ENCODE assay signal across 10 mouse cellular contexts in genomic region chr1:132469519-132469918, GRCm38 (mm10). TPM values are rescaled to one million over a fixed set of nuclear protein-coding genes. Genes with fewer than 3 reads are reported as not detected.
A peak's percentile ranks its signal among the peaks of the same experiment; 100 is the strongest.
DNase-seq lines count a peak whose midpoint lies in the region; ATAC-seq and TF ChIP-seq lines count a peak whose summit lies in the region.
"Had no signal": no experiment of that assay in that cellular context is flagged by ENCODE, and none has a peak within 500 bp of the region (broad histone marks: within the 10 kb centered on the region; RNA-seq: fewer than 3 reads in every experiment).

No protein-coding gene starts in this region.

- H3K27ac ChIP-seq in heart, adult 2 months, result no peak overlapping the region
- no peak overlapping the region for H3K27ac ChIP-seq in layer of hippocampus, adult 2 months
- H3K27ac ChIP-seq in ES-Bruce4 (ENCODE audit: insufficient read depth, low read length), result peak overlapping the region; percentile 14
- H3K27ac ChIP-seq: hindbrain, embryonic 10.5 days; midbrain, embryonic 13.5 days had no signal

- TF ChIP-seq EP300 in heart, adult 2 months (IDR thresholded peaks at IDR 0.05; ENCODE audit: insufficient read depth, low read depth, low read length), result no peak
- no peak for TF ChIP-seq EP300 in ES-Bruce4 (IDR thresholded peaks at IDR 0.05; ENCODE audit: insufficient read depth, low read depth, low read length)

- DNase-seq in heart, adult 2 months, result no peak
- DNase-seq in heart, adult 11 months, result no peak
- DNase-seq in layer of hippocampus, adult 2 months (ENCODE audit: low spot score in 2 of 2), result no peak
- DNase-seq in layer of hippocampus, adult 9-10 months (ENCODE audit: low spot score), result no peak
- DNase-seq in adrenal gland, postnatal 25 days, result no peak
- no peak for DNase-seq in Muller cell, postnatal 12 days (ENCODE audit: inconsistent ontology term)

- H3K79me2 ChIP-seq in heart, adult 2 months (replicated peaks; ENCODE audit: control insufficient read depth, insufficient read depth, low read length), result no peaks in the 10 kb centered on the region

- no peak for TF ChIP-seq POLR2A in heart, adult 2 months (IDR thresholded peaks at IDR 0.05; ENCODE audit: insufficient read depth, low read depth, low read length)
- no peak for TF ChIP-seq POLR2A in ES-Bruce4 (IDR thresholded peaks at IDR 0.05; ENCODE audit: insufficient read depth, low read length)

- no peak overlapping the region for H3K4me3 ChIP-seq in heart, adult 2 months
- H3K4me3 ChIP-seq in layer of hippocampus, adult 2 months, result no peak overlapping the region
- H3K4me3 ChIP-seq in ES-Bruce4 (ENCODE audit: low read depth, low read length), result no peak overlapping the region
- H3K4me3 ChIP-seq: hindbrain, embryonic 10.5 days; midbrain, embryonic 13.5 days had no signal

- intact Hi-C loops in heart, adult 2 months (cut with DNase I), result no loop called here

- no peaks in the 10 kb centered on the region; the same call in 1 of the 2 replicates for H3K4me1 ChIP-seq in heart, adult 2 months (ENCODE audit: control insufficient read depth, insufficient read depth, low read length)
- peaks cover 6% of the 10 kb centered on the region for H3K4me1 ChIP-seq in ES-Bruce4 (ENCODE audit: control insufficient read depth, insufficient read depth, low read length)
- H3K4me1 ChIP-seq: hindbrain, embryonic 10.5 days; midbrain, embryonic 13.5 days had no signal

- H3K9ac ChIP-seq in heart, adult 2 months (ENCODE audit: low read depth, low read length), result no peak overlapping the region
- no peak overlapping the region for H3K9ac ChIP-seq in ES-Bruce4 (ENCODE audit: low read depth, poor library complexity, severe bottlenecking)
- H3K9ac ChIP-seq: midbrain, embryonic 13.5 days had no signal

- H3K36me3 ChIP-seq in heart, adult 2 months (ENCODE audit: control insufficient read depth, insufficient read depth, low read length), result no peaks in the 10 kb centered on the region
- H3K36me3 ChIP-seq in ES-Bruce4 (ENCODE audit: control insufficient read depth, insufficient read depth, low read length, poor library complexity, severe bottlenecking), result no peaks in the 10 kb centered on the region

- H3K27me3 ChIP-seq in heart, adult 2 months (ENCODE audit: control insufficient read depth, insufficient read depth, low read length), result no peaks in the 10 kb centered on the region
- H3K27me3 ChIP-seq in ES-Bruce4 (ENCODE audit: control insufficient read depth, insufficient read depth, low read length, poor library complexity, severe bottlenecking), result no peaks in the 10 kb centered on the region
- H3K27me3 ChIP-seq: midbrain, embryonic 13.5 days had no signal

- 94% methylated on average over 7 of the region's 7 CpGs for WGBS in heart, adult 2 months

- peak; percentile 35 for TF ChIP-seq CTCF in heart, adult 2 months (IDR thresholded peaks at IDR 0.05)
- TF ChIP-seq CTCF in layer of hippocampus, adult 2 months (conservative IDR thresholded peaks at IDR 0.05), result peak; percentile 44
- no peak for TF ChIP-seq CTCF in ES-Bruce4 (IDR thresholded peaks at IDR 0.05; ENCODE audit: low read depth, low read length)

- no peaks in the 10 kb centered on the region for H3K9me3 ChIP-seq in ES-Bruce4 (replicated peaks; ENCODE audit: control insufficient read depth, insufficient read depth, low read length, poor library complexity, severe bottlenecking)
- H3K9me3 ChIP-seq: hindbrain, embryonic 10.5 days; midbrain, embryonic 13.5 days had no signal

- peak; percentile 48; the same call in 1 of the 2 replicates for ATAC-seq in megakaryocyte progenitor cell, adult 5-6 weeks (replicated peaks; ENCODE audit: poor library complexity)
- ATAC-seq: midbrain, embryonic 13.5 days had no signal

RNA-seq across cellular contexts. Expression of gene Rbbp5, which starts 7.6 kb away (rescaled TPM):
- 10 to 100 TPM; 21.6 to 24.5 TPM for total RNA-seq in heart, adult 2 months (2021)
- 16.7 and 27.5 TPM in 2 replicates for polyA plus RNA-seq in heart, adult 2 months (2012; rRNA removed)
- total RNA-seq in layer of hippocampus, adult 2 months (2021), result 10 to 100 TPM; 64.0 to 71.1 TPM
- polyA plus RNA-seq in ES-Bruce4 (2011; ENCODE audit: insufficient read depth, insufficient read length, low read depth, missing spikeins), result 72.9 and 85.4 TPM in 2 replicates
- 47.7 and 50.0 TPM in 2 replicates for total RNA-seq in megakaryocyte progenitor cell, adult 5-6 weeks (2015)
- 51.8 and 72.9 TPM in 2 replicates for total RNA-seq in megakaryocyte progenitor cell, adult 5-6 weeks (2017)
- total RNA-seq in adrenal gland, postnatal 25 days (2021), result 36.5 and 42.1 TPM in 2 replicates

RNA-seq across cellular contexts. Expression of gene Tmem81, which starts 36.5 kb away (rescaled TPM):
- total RNA-seq in heart, adult 2 months (2021), result 1 to 10 TPM; 1.2 to 1.7 TPM
- polyA plus RNA-seq in heart, adult 2 months (2012; rRNA removed), result 1.1 and 2.0 TPM in 2 replicates
- total RNA-seq in layer of hippocampus, adult 2 months (2021), result 1 to 10 TPM; 6.3 to 6.4 TPM
- polyA plus RNA-seq in ES-Bruce4 (2011; ENCODE audit: insufficient read depth, insufficient read length, low read depth, missing spikeins), result 8.6 and 10.1 TPM in 2 replicates
- total RNA-seq in megakaryocyte progenitor cell, adult 5-6 weeks (2015), result 3.0 and 4.7 TPM in 2 replicates
- 4.3 and 4.9 TPM in 2 replicates for total RNA-seq in megakaryocyte progenitor cell, adult 5-6 weeks (2017)
- 3.9 and 5.3 TPM in 2 replicates for total RNA-seq in adrenal gland, postnatal 25 days (2021)

RNA-seq across cellular contexts. Expression of gene Dstyk, which starts 52.2 kb away (rescaled TPM):
- total RNA-seq in heart, adult 2 months (2021), result 10 to 100 TPM; 14.6 to 16.0 TPM
- polyA plus RNA-seq in heart, adult 2 months (2012; rRNA removed), result 8.9 and 24.1 TPM in 2 replicates
- total RNA-seq in layer of hippocampus, adult 2 months (2021), result 10 to 100 TPM; 49.0 to 50.2 TPM
- 19.9 and 22.5 TPM in 2 replicates for polyA plus RNA-seq in ES-Bruce4 (2011; ENCODE audit: insufficient read depth, insufficient read length, low read depth, missing spikeins)
- total RNA-seq in megakaryocyte progenitor cell, adult 5-6 weeks (2015), result 14.2 and 20.1 TPM in 2 replicates
- total RNA-seq in megakaryocyte progenitor cell, adult 5-6 weeks (2017), result 16.0 and 22.3 TPM in 2 replicates
- total RNA-seq in adrenal gland, postnatal 25 days (2021), result 20.7 and 26.8 TPM in 2 replicates
